Mouse (Mus musculus) cortical plate, adult 2 months (tissue): ENCODE results near the gene Slc28a1. TPM values are rescaled to one million over a fixed set of nuclear protein-coding genes. Genes with fewer than 3 reads are reported as not detected.
A peak's percentile ranks its signal among the peaks of the same experiment; 100 is the strongest.
"Not testable (repeated sequence)": the region's sequence is repeated elsewhere in the genome, so short reads cannot be mapped to it uniquely, and the experiment has no call there.

ENCODE experiments used
- H3K27ac ChIP-seq: fragments of 200-500 bp; 2 replicates; pipeline ENCODE4 v1.5.1; 2012; ENCODE audit warnings: low read length, control low read depth, inconsistent platforms; ENCODE audit not compliant: insufficient read depth
- H3K4me1 ChIP-seq: fragments of 200-500 bp; 2 replicates; pipeline ENCODE4 v1.6.1; 2011; ENCODE audit warnings: low read length; ENCODE audit not compliant: control insufficient read depth, insufficient read depth
- H3K4me3 ChIP-seq: fragments of 200-500 bp; 2 replicates; pipeline ENCODE4 v1.5.1; 2011; ENCODE audit warnings: mild to moderate bottlenecking, low read length, control low read depth; ENCODE audit not compliant: insufficient read depth
- CTCF ChIP-seq: fragments of 200-500 bp; IDR thresholded peaks from 2 replicates; pipeline ENCODE4 v1.5.1; 2011; ENCODE audit warnings: mild to moderate bottlenecking, control low read depth, low read length; ENCODE audit not compliant: insufficient read depth; ENCODE audit errors: extremely low read depth
- POLR2A ChIP-seq: fragments of 200-500 bp; IDR thresholded peaks from 2 replicates; pipeline ENCODE4 v1.6.1; 2011; ENCODE audit warnings: mild to moderate bottlenecking, low read length, control low read depth; ENCODE audit not compliant: insufficient read depth; ENCODE audit errors: extremely low read depth
- polyA plus RNA-seq: library from polyadenylated mRNA; depleted of rRNA; stranded (reverse); fragments of >200 nt; gene quantifications from 2 replicates; pipeline ENCODE4 v1.2.3, GENCODE M21; 2012

Slc28a1 gene
- polyA plus RNA-seq, 1 experiment: 0.33 TPM

DNA sequence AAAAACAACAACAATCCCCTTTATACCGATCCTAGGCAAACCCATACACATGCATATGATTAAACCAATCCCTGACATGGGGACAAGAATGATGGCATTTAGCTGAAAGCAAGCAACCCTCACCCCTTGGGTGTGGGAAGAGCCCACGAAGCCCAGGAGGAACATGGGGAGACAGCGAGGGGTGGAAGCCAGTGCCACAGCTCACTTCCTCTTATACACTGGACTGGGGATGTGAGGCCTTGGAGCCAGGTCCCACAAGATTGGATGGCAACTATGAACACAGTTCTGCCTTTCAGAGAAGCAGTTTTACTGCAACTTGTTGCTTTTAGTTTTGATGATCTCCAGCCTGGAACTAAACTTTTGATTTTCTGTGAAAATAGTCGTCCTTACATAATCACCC, 85.2 kb downstream of the Slc28a1 start:
- no peak overlapping the region for H3K27ac ChIP-seq
- no peaks in the 10 kb centered on the region for H3K4me1 ChIP-seq
- TF ChIP-seq CTCF (no peak), POLR2A (no peak)
- no peak overlapping the region for H3K4me3 ChIP-seq

DNA sequence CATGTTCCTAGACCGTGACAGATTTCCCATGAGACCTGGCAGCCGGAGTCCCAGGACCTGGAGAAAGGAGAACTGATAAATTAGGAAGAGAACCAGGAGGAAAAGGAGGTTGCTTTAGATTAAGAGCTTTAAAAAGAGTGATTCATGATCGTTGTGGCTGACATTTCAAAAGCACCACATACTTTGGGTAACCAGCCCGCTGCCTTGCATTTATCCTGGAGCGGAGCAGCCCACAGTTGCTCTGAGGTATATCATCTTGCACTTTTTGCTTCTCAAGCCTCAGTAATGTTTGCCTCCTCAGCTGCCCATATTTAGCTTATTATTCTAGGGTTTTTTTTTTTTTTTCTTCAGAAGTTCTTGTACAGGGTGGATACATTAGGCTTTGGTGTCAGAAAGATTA, 87.8 kb downstream of the Slc28a1 start:
- Histone ChIP-seq H3K4me1 (no peaks in the 10 kb centered on the region), H3K27ac (no peak overlapping the region), H3K4me3 (no peak overlapping the region)
- no peak for TF ChIP-seq CTCF
- TF ChIP-seq POLR2A: no peak

- H3K4me1 ChIP-seq, H3K27ac ChIP-seq, H3K4me3 ChIP-seq: not testable (repeated sequence)
Measured at GRCm38 (mm10) chr7:81203576-81203975, 89.0 kb downstream of the Slc28a1 start.

DNA sequence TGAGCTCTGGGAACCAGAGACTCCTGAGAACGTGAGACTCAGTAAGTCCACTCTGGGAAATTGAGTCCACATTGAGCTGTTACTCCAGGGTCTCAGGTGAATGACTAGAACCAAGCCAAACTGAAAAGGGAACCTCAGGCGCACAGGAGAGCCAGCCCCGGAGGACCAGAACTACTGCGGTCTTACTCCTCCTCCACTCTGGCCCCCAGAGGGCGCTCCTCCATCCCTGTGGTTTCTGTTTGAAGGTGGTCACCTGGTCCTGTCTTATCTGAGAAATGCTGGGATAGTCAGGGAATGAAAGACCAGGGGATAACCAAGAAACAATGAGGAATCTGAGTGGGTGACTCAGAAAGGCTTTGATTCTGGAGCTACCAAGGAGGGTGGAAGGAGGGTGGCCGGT, 94.3 kb downstream of the Slc28a1 start:
- Histone ChIP-seq H3K4me1 (no peaks in the 10 kb centered on the region), H3K4me3 (no peak overlapping the region), H3K27ac (no peak overlapping the region)
- TF ChIP-seq CTCF (peak; percentile 59), POLR2A (no peak)

GRCm38 (mm10) chr7:81209979-81210685, 95.5 kb downstream of the Slc28a1 start:
- no peaks in the 10 kb centered on the region for H3K4me1 ChIP-seq
- no peak overlapping the region for H3K27ac ChIP-seq
- TF ChIP-seq CTCF: no peak
- no peak for TF ChIP-seq POLR2A
- no peak overlapping the region for H3K4me3 ChIP-seq

- Histone ChIP-seq H3K4me3 (no peak overlapping the region), H3K4me1 (no peaks in the 10 kb centered on the region), H3K27ac (0 out of 2 replicates have a peak overlapping the region, but pooled peaks have one; percentile 13)
- TF ChIP-seq POLR2A (no peak), CTCF (no peak)
Measured at GRCm38 (mm10) chr7:81211760-81212159, 97.2 kb downstream of the Slc28a1 start.

DNA sequence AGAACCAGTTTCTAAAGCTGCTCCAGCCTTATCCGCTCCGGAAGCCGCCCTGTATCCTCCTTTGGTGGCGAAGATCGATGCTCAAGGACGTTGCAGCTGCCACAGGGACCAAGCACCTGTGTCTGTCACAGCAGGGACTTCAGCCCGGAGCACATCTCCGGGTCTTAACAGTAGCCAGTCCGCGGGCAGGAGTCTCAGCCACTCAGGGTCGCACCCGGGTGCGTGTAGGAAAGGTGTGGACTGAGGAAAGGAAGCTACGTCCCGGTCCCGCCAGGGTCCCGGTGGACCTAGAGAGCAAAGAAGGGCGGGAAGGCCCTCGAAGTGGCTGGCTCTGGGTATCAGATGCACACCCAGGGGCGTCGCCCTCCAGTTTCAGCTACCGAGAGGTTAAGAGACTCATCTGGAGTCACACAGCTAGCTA, 97.7 kb downstream of the Slc28a1 start:
- Histone ChIP-seq H3K4me1 (no peaks in the 10 kb centered on the region), H3K4me3 (peak overlapping the region; percentile 34), H3K27ac (peak overlapping the region; percentile 86)
- TF ChIP-seq POLR2A: no peak

- TF ChIP-seq CTCF (no peak), POLR2A (0 out of 2 replicates have a peak, but pooled peaks have one; percentile 28)
- H3K4me1 ChIP-seq: no peaks in the 10 kb centered on the region
- peak overlapping the region; percentile 34 for H3K4me3 ChIP-seq
- peak overlapping the region; percentile 96 for H3K27ac ChIP-seq
Measured at GRCm38 (mm10) chr7:81212697-81213346, 98.2 kb downstream of the Slc28a1 start.

GRCm38 (mm10) chr7:81213347-81214152, 99.0 kb downstream of the Slc28a1 start, which contains the start of gene Pde8a:
Gene Pde8a, plus strand, starts transcription at chr7:81213596.
- peak within 1 kb of the TSS; percentile 34 for H3K4me3 ChIP-seq
- H3K4me1 ChIP-seq: no peaks in the 10 kb centered on the region
- TF ChIP-seq CTCF (no peak), POLR2A (no peak)
- peak within 1 kb of the TSS; percentile 96 for H3K27ac ChIP-seq
